Mouse (Mus musculus) heart, embryonic 15.5 days (tissue): ENCODE measurements around the gene Stk35. TPM values are rescaled to one million over a fixed set of nuclear protein-coding genes. Genes with fewer than 3 reads are reported as not detected.

Experiments
- ATAC-seq: fragments of 200-750 bp; cut with Nextera tagmentation; replicated peaks from 2 replicates; pipeline ENCODE4 v1.8.0; 2017; ENCODE audit warnings: low read depth, moderate TSS enrichment; ENCODE audit not compliant: insufficient number of reproducible peaks, insufficient read depth, low FRiP score
- H3K27ac ChIP-seq: fragments of 300-500 bp; sonication (generic); 2 replicates; pipeline ENCODE4 v1.5.1; 2015; ENCODE audit warnings: mild to moderate bottlenecking, inconsistent platforms
- H3K27me3 ChIP-seq: fragments of 300-500 bp; sonication (generic); 2 replicates; pipeline ENCODE4 v1.6.1; 2015; ENCODE audit warnings: inconsistent platforms
- H3K36me3 ChIP-seq: fragments of 300-500 bp; sonication (generic); 2 replicates; pipeline ENCODE4 v1.6.1; 2015; ENCODE audit warnings: mild to moderate bottlenecking, inconsistent platforms
- H3K4me1 ChIP-seq: fragments of 300-500 bp; sonication (generic); replicated peaks from 2 replicates; pipeline ENCODE4 v1.6.1; 2015; ENCODE audit warnings: inconsistent platforms
- H3K4me2 ChIP-seq: fragments of 300-500 bp; sonication (generic); 2 replicates; pipeline ENCODE4 v1.6.1; 2015; ENCODE audit warnings: inconsistent platforms, mild to moderate bottlenecking, moderate library complexity
- H3K4me3 ChIP-seq: fragments of 300-500 bp; sonication (generic); 2 replicates; pipeline ENCODE4 v1.5.1; 2015; ENCODE audit warnings: mild to moderate bottlenecking, inconsistent platforms
- H3K9ac ChIP-seq: fragments of 300-500 bp; sonication (generic); 2 replicates; pipeline ENCODE4 v1.6.1; 2015; ENCODE audit warnings: mild to moderate bottlenecking, inconsistent platforms
- H3K9me3 ChIP-seq: fragments of 300-500 bp; sonication (generic); replicated peaks from 2 replicates; pipeline ENCODE4 v1.6.1; 2016; ENCODE audit warnings: inconsistent platforms
- whole genome bisulfite sequencing: fragments of 180-500 bp; shearing (Covaris S2); methylation state at CpG from one replicate; pipeline ENCODE4 v1.1.7; 2015; ENCODE audit warnings: mixed read lengths; 5-methylcytosine and 5-hydroxymethylcytosine counted together
- polyA plus RNA-seq: library from polyadenylated mRNA; unstranded; fragments of >200 nt; fragmentation: Nextera tagmentation; extraction: Ambion mirVana; gene quantifications from 2 replicates; pipeline ENCODE4 v1.2.1, GENCODE M21; 2015

The Stk35 gene
- polyA plus RNA-seq, 1 experiment from 2014 or later = 6.0 TPM

DNA sequence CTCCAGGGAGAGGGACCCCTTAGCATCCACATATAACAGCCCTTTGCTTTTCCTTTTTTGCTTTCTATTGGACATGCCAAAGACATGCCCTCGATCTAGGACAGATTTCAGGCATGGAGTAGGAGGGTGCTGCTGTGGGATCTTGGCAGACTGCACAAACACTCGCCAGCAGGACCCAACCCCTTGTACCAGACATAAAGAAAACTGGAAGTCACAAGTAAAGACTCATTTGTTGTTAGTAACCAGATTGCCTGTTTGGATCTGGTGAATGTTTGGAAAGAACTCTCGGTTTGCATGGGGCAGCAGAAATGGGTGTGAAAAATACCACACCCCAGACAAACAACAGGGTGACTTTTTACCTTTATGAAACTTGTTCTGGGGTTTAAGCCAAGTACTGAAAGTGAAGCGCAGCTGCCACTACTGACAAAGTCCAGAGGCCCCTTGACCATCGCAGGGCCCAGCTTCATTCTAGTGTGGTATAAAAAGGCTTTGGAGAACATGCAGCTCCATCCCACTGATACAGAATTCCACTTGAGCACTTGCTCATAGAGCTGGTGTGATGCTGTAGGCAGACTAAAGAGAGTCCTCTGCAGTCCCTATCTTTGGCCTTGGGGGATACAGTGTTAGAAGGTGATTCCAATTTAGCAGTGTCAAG is 17.4 kb downstream of the Stk35 start:
- H3K9ac ChIP-seq = no peak overlapping the region
- no peaks in the 10 kb centered on the region for H3K9me3 ChIP-seq
- H3K36me3 ChIP-seq = no peaks in the 10 kb centered on the region
- no peak overlapping the region for H3K4me2 ChIP-seq
- peaks cover 77% of the 10 kb centered on the region for H3K4me1 ChIP-seq
- no peak overlapping the region for H3K4me3 ChIP-seq
- H3K27me3 ChIP-seq = no peaks in the 10 kb centered on the region
- WGBS = 45% methylated on average over 5 of the region's 5 CpGs
- peak overlapping the region; percentile 72 for H3K27ac ChIP-seq
- ATAC-seq = no peak

DNA sequence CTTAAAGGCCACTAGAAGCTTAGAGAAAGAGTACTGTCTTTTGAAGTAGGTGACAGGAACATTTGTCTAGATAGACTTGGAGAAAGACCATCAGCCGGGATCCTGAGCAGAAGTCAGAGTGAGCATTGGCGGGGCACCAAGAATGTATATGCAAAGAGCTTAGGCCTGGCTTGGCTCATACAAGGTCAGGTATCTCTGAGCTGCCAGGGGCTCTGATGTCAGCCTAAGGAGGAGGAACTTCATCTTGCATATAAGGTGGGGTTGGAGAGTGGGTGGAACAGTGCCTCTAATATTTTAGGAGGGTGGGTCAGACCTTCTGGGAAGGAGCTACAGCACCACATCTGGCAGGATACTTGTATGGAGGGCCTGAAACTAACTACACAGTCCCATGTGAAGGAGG is 18.6 kb downstream of the Stk35 start:
- Histone ChIP-seq H3K27me3 (no peaks in the 10 kb centered on the region), H3K36me3 (no peaks in the 10 kb centered on the region), H3K4me3 (no peak overlapping the region), H3K9ac (no peak overlapping the region), H3K9me3 (no peaks in the 10 kb centered on the region), H3K4me1 (peaks cover 84% of the 10 kb centered on the region), H3K27ac (peak overlapping the region; percentile 72), H3K4me2 (no peak overlapping the region)
- ATAC-seq = peak; percentile 62; the same call in 1 of the 2 replicates
- WGBS = 35% methylated on average over 2 of the region's 2 CpGs

DNA sequence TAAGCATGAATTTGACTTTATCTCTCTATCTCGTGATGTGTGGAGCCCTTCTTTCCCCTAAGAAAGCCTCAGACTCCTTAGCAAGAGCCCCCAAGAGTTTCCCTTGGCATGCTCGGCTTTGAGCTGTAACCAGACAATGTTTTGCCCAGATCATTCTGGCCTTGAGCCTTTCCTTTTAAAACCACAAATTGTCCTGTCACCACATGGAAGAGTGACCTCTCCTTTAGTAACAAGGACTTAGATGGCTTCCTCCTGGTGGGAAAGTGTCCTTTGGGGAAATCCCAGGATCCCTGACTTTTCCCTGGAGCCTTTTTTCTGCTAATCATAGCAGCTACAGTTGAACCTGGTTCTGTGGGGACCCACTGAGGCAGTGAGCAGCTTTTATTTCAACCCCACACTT is 19.2 kb downstream of the Stk35 start:
- H3K9me3 ChIP-seq = no peaks in the 10 kb centered on the region
- whole genome bisulfite sequencing = 61% methylated on average over 2 of the region's 2 CpGs
- H3K9ac ChIP-seq = no peak overlapping the region
- no peak overlapping the region for H3K4me2 ChIP-seq
- H3K4me3 ChIP-seq = no peak overlapping the region
- no peaks in the 10 kb centered on the region for H3K27me3 ChIP-seq
- no peak for ATAC-seq
- H3K4me1 ChIP-seq = peaks cover 83% of the 10 kb centered on the region
- H3K36me3 ChIP-seq = no peaks in the 10 kb centered on the region
- peak overlapping the region; percentile 72 for H3K27ac ChIP-seq

DNA sequence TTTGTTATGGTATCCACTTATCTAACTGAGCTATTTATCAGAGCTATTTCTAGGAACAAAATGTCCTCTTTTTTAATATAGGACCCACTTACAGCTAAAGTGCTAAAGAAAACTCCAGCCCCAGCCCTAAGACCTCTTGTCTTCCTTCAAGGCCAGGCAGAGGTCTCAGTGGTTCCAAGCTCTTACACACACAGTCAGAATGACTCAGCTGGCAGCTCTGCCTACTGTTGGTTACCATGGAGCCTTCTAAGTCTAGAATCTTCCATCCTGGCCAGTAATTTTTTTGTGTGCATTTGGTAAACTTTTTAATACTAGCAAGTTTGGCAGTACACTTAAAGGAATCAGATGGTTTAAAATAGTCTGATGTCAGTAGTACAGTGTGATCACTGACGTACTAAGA is 19.6 kb downstream of the Stk35 start:
- no peak overlapping the region for H3K4me2 ChIP-seq
- H3K27ac ChIP-seq = peak overlapping the region; percentile 72
- peaks cover 79% of the 10 kb centered on the region for H3K4me1 ChIP-seq
- 85% methylated on average over 1 of the region's 1 CpGs for whole genome bisulfite sequencing
- no peaks in the 10 kb centered on the region for H3K9me3 ChIP-seq
- ATAC-seq = no peak
- H3K36me3 ChIP-seq = no peaks in the 10 kb centered on the region
- H3K9ac ChIP-seq = no peak overlapping the region
- no peak overlapping the region for H3K4me3 ChIP-seq
- H3K27me3 ChIP-seq = no peaks in the 10 kb centered on the region

DNA sequence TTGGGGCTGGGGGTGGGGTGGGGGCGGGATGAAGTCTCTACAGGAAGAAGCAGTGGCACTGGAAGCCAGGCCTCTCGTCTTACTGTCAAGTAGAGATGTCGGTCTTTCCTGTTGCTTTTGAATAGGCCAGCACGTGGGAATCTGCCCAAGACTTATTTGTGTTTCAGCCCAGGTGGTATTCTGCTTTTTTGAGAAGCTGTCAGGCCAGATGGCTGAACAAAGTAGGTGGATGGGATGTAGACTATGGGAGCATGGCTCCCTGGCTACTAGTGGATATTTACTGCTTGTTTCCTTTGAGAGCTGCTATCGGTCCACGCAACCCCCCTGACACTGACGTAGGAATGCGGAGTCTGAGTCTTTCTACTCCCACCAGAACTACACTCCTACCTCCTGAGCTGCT is 20.7 kb downstream of the Stk35 start:
- Histone ChIP-seq H3K4me1 (peaks cover 70% of the 10 kb centered on the region), H3K9me3 (no peaks in the 10 kb centered on the region), H3K4me3 (no peak overlapping the region), H3K27me3 (no peaks in the 10 kb centered on the region), H3K9ac (no peak overlapping the region), H3K27ac (no peak overlapping the region), H3K4me2 (no peak overlapping the region), H3K36me3 (no peaks in the 10 kb centered on the region)
- 62% methylated on average over 8 of the region's 8 CpGs for WGBS
- ATAC-seq = no peak

DNA sequence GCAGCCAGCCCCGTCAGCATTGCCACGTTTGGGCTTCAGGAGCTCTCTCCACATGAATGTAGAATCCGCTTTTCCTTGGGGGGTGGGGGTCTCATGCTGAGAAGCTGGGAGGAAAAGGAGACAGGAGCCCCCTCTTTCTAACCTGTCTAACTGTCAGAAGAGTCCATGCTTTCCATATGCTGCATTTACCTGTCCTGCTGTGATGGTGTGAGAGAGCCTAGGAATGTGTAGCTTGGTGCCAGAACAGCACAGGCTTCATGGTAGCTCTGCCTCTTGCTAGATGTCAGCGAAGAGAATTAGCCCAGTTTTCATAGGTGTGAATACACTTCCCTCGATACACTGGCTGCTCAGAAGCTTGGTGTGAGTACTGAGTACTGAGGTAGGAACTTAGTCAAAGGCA is 21.3 kb downstream of the Stk35 start:
- no peak overlapping the region for H3K9ac ChIP-seq
- 86% methylated on average over 5 of the region's 5 CpGs for WGBS
- no peak overlapping the region for H3K4me2 ChIP-seq
- H3K27me3 ChIP-seq = no peaks in the 10 kb centered on the region
- no peaks in the 10 kb centered on the region for H3K36me3 ChIP-seq
- ATAC-seq = no peak
- no peaks in the 10 kb centered on the region for H3K9me3 ChIP-seq
- no peak overlapping the region for H3K4me3 ChIP-seq
- peaks cover 71% of the 10 kb centered on the region for H3K4me1 ChIP-seq
- H3K27ac ChIP-seq = no peak overlapping the region

DNA sequence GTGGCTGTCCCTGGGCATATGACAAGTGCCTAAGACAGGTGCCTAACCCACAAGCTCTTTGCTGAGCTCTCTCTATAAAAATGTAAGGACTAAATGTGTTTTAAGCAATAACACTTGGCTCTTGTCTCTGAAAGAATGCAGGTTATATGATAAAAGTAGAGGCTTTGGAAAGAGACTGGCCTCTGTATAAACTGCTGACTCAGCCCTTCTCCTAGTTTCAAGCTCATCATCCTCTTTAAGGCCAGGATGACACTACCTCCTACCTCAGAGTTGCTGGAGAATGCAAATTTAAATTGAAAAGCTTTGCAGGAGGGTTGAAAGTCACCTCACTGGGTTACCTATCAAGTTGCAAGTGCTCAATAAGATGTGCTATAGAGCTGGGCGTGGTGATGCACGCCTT is 23.0 kb downstream of the Stk35 start:
- WGBS = 93% methylated on average over 2 of the region's 2 CpGs
- peak overlapping the region; percentile 28 for H3K4me2 ChIP-seq
- no peaks in the 10 kb centered on the region for H3K27me3 ChIP-seq
- H3K9me3 ChIP-seq = no peaks in the 10 kb centered on the region
- H3K4me3 ChIP-seq = no peak overlapping the region
- H3K36me3 ChIP-seq = peaks cover 4% of the 10 kb centered on the region; the same call in 1 of the 2 replicates
- peaks cover 55% of the 10 kb centered on the region for H3K4me1 ChIP-seq
- no peak for ATAC-seq
- no peak overlapping the region for H3K9ac ChIP-seq
- H3K27ac ChIP-seq = peak overlapping the region; percentile 70

DNA sequence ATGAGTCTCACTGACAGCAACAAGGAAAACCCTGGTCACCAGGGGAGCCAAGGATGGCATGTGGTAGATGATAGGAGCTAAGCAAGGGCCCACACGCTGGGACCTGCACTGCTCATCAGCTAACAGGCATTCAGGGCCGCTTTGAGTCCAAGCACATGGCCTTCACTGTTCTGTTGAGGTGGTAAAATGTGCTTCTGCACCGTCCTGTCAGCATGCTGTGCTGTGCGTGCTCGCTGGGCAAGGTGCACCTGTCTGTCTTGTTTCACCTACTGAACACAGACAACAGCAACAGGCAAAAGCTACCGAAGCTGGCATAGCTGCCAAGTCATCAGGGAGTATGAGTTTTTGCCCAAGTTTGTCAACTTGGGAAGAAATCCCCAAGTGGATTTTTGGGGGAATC is 23.9 kb downstream of the Stk35 start:
- Histone ChIP-seq H3K4me1 (peaks cover 48% of the 10 kb centered on the region), H3K36me3 (peaks cover 13% of the 10 kb centered on the region; the same call in 1 of the 2 replicates), H3K9me3 (no peaks in the 10 kb centered on the region), H3K4me2 (no peak overlapping the region), H3K9ac (no peak overlapping the region), H3K27me3 (no peaks in the 10 kb centered on the region), H3K27ac (no peak overlapping the region), H3K4me3 (no peak overlapping the region)
- no peak for ATAC-seq
- 85% methylated on average over 6 of the region's 6 CpGs for WGBS

DNA sequence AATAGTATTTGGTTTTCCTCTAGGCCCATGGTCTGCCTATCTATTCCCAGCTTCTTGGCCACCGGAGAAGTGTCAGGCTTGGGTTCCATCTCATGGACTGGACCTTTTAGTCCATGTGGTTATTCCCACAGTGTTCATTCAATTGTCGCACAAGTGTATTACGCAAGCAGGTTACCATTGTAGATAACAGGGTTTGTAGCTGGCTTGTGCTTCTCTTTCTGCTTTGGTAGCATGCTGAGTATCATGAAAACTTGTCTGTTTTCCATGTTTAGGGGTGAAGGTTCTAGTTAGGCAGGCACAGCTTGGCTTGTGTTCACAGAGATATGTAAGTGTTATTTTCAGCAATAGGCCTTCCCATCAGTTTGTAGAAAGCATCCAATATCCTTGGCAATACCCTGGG is 25.8 kb downstream of the Stk35 start:
- no peaks in the 10 kb centered on the region for H3K27me3 ChIP-seq
- H3K4me3 ChIP-seq = no peak overlapping the region
- peaks cover 22% of the 10 kb centered on the region; the same call in 1 of the 2 replicates for H3K36me3 ChIP-seq
- H3K4me1 ChIP-seq = peaks cover 30% of the 10 kb centered on the region
- H3K27ac ChIP-seq = no peak overlapping the region
- H3K4me2 ChIP-seq = no peak overlapping the region
- H3K9ac ChIP-seq = no peak overlapping the region
- no peak for ATAC-seq
- no peaks in the 10 kb centered on the region for H3K9me3 ChIP-seq
- 94% methylated on average over 3 of the region's 3 CpGs for WGBS

DNA sequence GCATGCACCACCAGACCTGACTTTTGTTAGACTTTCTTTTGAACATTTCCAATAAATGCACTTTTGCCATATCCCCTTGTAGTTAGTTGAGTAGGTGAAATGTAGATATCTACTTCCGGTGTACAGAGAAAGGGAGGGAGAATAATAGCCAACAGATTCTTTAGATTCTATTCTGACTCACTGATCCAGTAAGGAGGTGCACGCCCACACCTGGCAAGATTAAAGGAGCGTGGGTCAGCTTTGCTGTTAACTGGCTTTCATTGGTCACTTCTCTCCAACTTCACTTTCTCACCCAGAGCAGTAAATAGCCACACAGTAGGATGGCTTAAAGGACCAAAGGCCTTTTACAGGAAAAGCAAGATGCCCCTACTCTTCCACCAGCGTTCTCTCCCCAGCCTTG is 32.7 kb downstream of the Stk35 start:
- Histone ChIP-seq H3K9ac (no peak overlapping the region), H3K4me3 (no peak overlapping the region), H3K36me3 (peaks cover 21% of the 10 kb centered on the region; the same call in 1 of the 2 replicates), H3K27ac (no peak overlapping the region), H3K9me3 (no peaks in the 10 kb centered on the region), H3K4me2 (no peak overlapping the region), H3K27me3 (no peaks in the 10 kb centered on the region), H3K4me1 (peaks cover 4% of the 10 kb centered on the region)
- 82% methylated on average over 4 of the region's 4 CpGs for WGBS
- no peak for ATAC-seq

DNA sequence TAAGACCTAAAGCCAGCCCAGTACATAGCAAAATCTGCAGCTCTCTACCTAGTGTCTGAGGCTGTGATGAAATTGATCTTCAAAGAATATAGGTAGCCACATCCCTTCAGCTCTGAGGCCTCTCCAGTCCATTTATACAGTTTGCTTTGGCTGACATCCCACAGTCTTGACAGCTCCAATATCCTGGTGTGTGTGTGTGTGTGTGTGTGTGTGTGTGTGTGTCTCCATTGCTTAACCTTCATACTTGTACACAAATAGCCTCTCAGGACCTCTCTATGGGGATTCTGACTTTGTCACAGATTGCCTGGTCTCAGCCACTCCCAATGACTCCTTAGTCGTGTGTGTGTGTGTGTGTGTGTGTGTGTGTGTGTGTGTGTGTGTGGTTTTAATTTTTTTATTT is 33.9 kb downstream of the Stk35 start:
- H3K4me3 ChIP-seq = no peak overlapping the region
- ATAC-seq = no peak
- 71% methylated on average over 1 of the region's 1 CpGs for WGBS
- H3K9me3 ChIP-seq = no peaks in the 10 kb centered on the region
- no peak overlapping the region for H3K9ac ChIP-seq
- no peak overlapping the region for H3K4me2 ChIP-seq
- H3K27me3 ChIP-seq = no peaks in the 10 kb centered on the region
- H3K27ac ChIP-seq = no peak overlapping the region
- H3K36me3 ChIP-seq = peaks cover 9% of the 10 kb centered on the region; the same call in 1 of the 2 replicates
- peaks cover 2% of the 10 kb centered on the region for H3K4me1 ChIP-seq

DNA sequence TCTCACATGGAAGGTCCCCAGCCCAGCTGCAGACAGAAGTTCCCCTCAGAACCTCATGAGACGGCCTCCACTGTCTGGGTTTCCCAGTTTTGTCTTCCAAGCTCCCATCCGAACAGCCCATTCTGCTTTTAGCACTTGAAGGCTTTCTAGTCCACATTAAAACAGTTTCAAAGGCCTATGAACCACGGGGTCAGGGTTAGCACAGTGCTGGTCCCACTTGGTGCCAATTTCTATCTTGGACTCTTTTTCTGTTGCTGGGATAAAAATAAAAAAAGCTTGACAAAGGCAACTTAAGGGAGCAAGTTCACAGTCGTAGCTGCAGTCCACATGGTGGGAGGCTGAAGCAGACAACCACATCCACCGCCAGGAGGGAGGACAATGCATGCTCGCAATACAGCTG is 34.6 kb downstream of the Stk35 start:
- no peak overlapping the region for H3K4me2 ChIP-seq
- H3K9ac ChIP-seq = no peak overlapping the region
- H3K27me3 ChIP-seq = no peaks in the 10 kb centered on the region
- no peaks in the 10 kb centered on the region for H3K9me3 ChIP-seq
- peaks cover 2% of the 10 kb centered on the region; the same call in 1 of the 2 replicates for H3K36me3 ChIP-seq
- H3K4me1 ChIP-seq = no peaks in the 10 kb centered on the region
- no peak overlapping the region for H3K4me3 ChIP-seq
- no peak overlapping the region for H3K27ac ChIP-seq
- WGBS = 86% methylated on average over 6 of the region's 6 CpGs
- ATAC-seq = no peak
